Mouse (Mus musculus) midbrain, embryonic 14.5 days (tissue): ENCODE measurements at regions not wholly inside any gene's neighbourhood (a gene's known extent, or its start where the extent isn't known, plus 50 kb on each side); places are given as distances from the start of the nearest gene placed in this dataset.
A peak's percentile ranks its signal among the peaks of the same experiment; 100 is the strongest.

Source experiments
- ATAC-seq: fragments of 200-750 bp; cut with Nextera tagmentation; 2 replicates; pipeline ENCODE4 v1.8.0; 2017; ENCODE audit warnings: moderate number of reproducible peaks, moderate library complexity; ENCODE audit not compliant: low FRiP score, low TSS enrichment
- DNase-seq: peaks from one replicate; pipeline ENCODE4 v3.0.0-alpha.2; 2015
- H3K27ac ChIP-seq: fragments of 300-500 bp; sonication (generic); replicated peaks from 2 replicates; pipeline ENCODE4 v1.5.1; 2014; ENCODE audit warnings: mild to moderate bottlenecking, low read depth, low read length, moderate library complexity
- H3K27me3 ChIP-seq: fragments of 300-500 bp; sonication (generic); 2 replicates; pipeline ENCODE4 v1.6.1; 2014; ENCODE audit warnings: low read length, control low read depth, mixed read lengths; ENCODE audit not compliant: control insufficient read depth, insufficient read depth
- H3K36me3 ChIP-seq: fragments of 300-500 bp; sonication (generic); 2 replicates; pipeline ENCODE4 v1.6.1; 2014; ENCODE audit warnings: low read length, control low read depth; ENCODE audit not compliant: control insufficient read depth, insufficient read depth
- H3K4me1 ChIP-seq: fragments of 300-500 bp; sonication (generic); 2 replicates; pipeline ENCODE4 v1.6.1; 2014; ENCODE audit warnings: mild to moderate bottlenecking, antibody characterized with exemption, low read length, control low read depth; ENCODE audit not compliant: control insufficient read depth, insufficient read depth
- H3K4me2 ChIP-seq: fragments of 300-500 bp; sonication (generic); 2 replicates; pipeline ENCODE4 v1.6.1; 2014; ENCODE audit warnings: mild to moderate bottlenecking, low read length, moderate library complexity
- H3K4me3 ChIP-seq: fragments of 300-500 bp; sonication (generic); replicated peaks from 2 replicates; pipeline ENCODE4 v1.5.1; 2014; ENCODE audit warnings: low read depth, low read length
- H3K9ac ChIP-seq: fragments of 300-500 bp; sonication (generic); replicated peaks from 2 replicates; pipeline ENCODE4 v1.6.1; 2014; ENCODE audit warnings: mild to moderate bottlenecking, low read length, moderate library complexity
- H3K9me3 ChIP-seq: fragments of 300-500 bp; sonication (generic); 2 replicates; pipeline ENCODE4 v1.6.1; 2016; ENCODE audit warnings: low read length, control low read depth, mixed read lengths; ENCODE audit not compliant: control insufficient read depth
- WGBS: fragments of 180-500 bp; shearing (Covaris S2); extraction: QIAGEN DNeasy Blood & Tissue Kit; methylation state at CpG from one replicate; pipeline ENCODE4 v1.1.7; 2014; 5-methylcytosine and 5-hydroxymethylcytosine counted together

GRCm38 (mm10) chr1:106086687-106087086 is 84.9 kb upstream of the Phlpp1 start:
- no peak overlapping the region for H3K27ac ChIP-seq
- no peaks in the 10 kb centered on the region for H3K4me1 ChIP-seq
- ATAC-seq = no peak
- H3K9me3 ChIP-seq = no peaks in the 10 kb centered on the region
- no peak for DNase-seq
- H3K4me3 ChIP-seq = no peak overlapping the region
- H3K4me2 ChIP-seq = no peak overlapping the region
- H3K27me3 ChIP-seq = no peaks in the 10 kb centered on the region
- H3K36me3 ChIP-seq = no peaks in the 10 kb centered on the region
- 67% methylated on average over 1 of the region's 1 CpGs for WGBS
- no peak overlapping the region for H3K9ac ChIP-seq

GRCm38 (mm10) chr1:106092909-106093557 is 78.5 kb upstream of the Phlpp1 start:
- H3K27ac ChIP-seq = no peak overlapping the region
- DNase-seq = no peak
- no peak for ATAC-seq
- no peak overlapping the region for H3K9ac ChIP-seq
- H3K36me3 ChIP-seq = no peaks in the 10 kb centered on the region
- H3K4me2 ChIP-seq = no peak overlapping the region
- no peak overlapping the region for H3K4me3 ChIP-seq
- WGBS = 89% methylated on average over 3 of the region's 3 CpGs
- no peaks in the 10 kb centered on the region for H3K27me3 ChIP-seq
- no peaks in the 10 kb centered on the region for H3K9me3 ChIP-seq
- H3K4me1 ChIP-seq = no peaks in the 10 kb centered on the region

- DNase-seq = no peak
- Histone ChIP-seq H3K36me3 (no peaks in the 10 kb centered on the region), H3K27me3 (no peaks in the 10 kb centered on the region), H3K9me3 (no peaks in the 10 kb centered on the region), H3K27ac (no peak overlapping the region), H3K4me3 (no peak overlapping the region), H3K9ac (no peak overlapping the region), H3K4me1 (no peaks in the 10 kb centered on the region), H3K4me2 (no peak overlapping the region)
- ATAC-seq = no peak
- WGBS = 93% methylated on average over 4 of the region's 4 CpGs
These were observed 77.7 kb upstream of the Phlpp1 start for GRCm38 (mm10) chr1:106093813-106094212.

- H3K4me1 ChIP-seq = no peaks in the 10 kb centered on the region
- DNase-seq (peak; percentile 63), ATAC-seq (peak; percentile 18; the same call in 1 of the 2 replicates)
- no peaks in the 10 kb centered on the region for H3K27me3 ChIP-seq
- H3K27ac ChIP-seq = no peak overlapping the region
- no peak overlapping the region for H3K9ac ChIP-seq
- H3K4me2 ChIP-seq = no peak overlapping the region
- no peaks in the 10 kb centered on the region for H3K9me3 ChIP-seq
- H3K4me3 ChIP-seq = no peak overlapping the region
- no peaks in the 10 kb centered on the region for H3K36me3 ChIP-seq
- WGBS = 23% methylated on average over 4 of the region's 4 CpGs
These were observed 75.2 kb upstream of the Phlpp1 start for GRCm38 (mm10) chr1:106096324-106096723.

GRCm38 (mm10) chr1:106097177-106097576 is 74.4 kb upstream of the Phlpp1 start:
- no peak overlapping the region for H3K4me3 ChIP-seq
- H3K9me3 ChIP-seq = no peaks in the 10 kb centered on the region
- DNase-seq (no peak), ATAC-seq (no peak)
- H3K27me3 ChIP-seq = no peaks in the 10 kb centered on the region
- no peaks in the 10 kb centered on the region for H3K4me1 ChIP-seq
- H3K36me3 ChIP-seq = no peaks in the 10 kb centered on the region
- H3K4me2 ChIP-seq = no peak overlapping the region
- no peak overlapping the region for H3K27ac ChIP-seq
- no peak overlapping the region for H3K9ac ChIP-seq
- WGBS = 96% methylated on average over 4 of the region's 4 CpGs

GRCm38 (mm10) chr1:106100611-106101010 is 70.9 kb upstream of the Phlpp1 start:
- DNase-seq (no peak), ATAC-seq (no peak)
- no peaks in the 10 kb centered on the region for H3K36me3 ChIP-seq
- H3K4me1 ChIP-seq = no peaks in the 10 kb centered on the region
- H3K27ac ChIP-seq = no peak overlapping the region
- no peaks in the 10 kb centered on the region for H3K9me3 ChIP-seq
- no peak overlapping the region for H3K4me2 ChIP-seq
- no peak overlapping the region for H3K9ac ChIP-seq
- no peaks in the 10 kb centered on the region for H3K27me3 ChIP-seq
- H3K4me3 ChIP-seq = no peak overlapping the region
- WGBS = 90% methylated on average over 3 of the region's 3 CpGs

GRCm38 (mm10) chr1:106102537-106102936 is 69.0 kb upstream of the Phlpp1 start:
- no peaks in the 10 kb centered on the region for H3K27me3 ChIP-seq
- H3K4me1 ChIP-seq = no peaks in the 10 kb centered on the region
- no peaks in the 10 kb centered on the region for H3K9me3 ChIP-seq
- no peak for DNase-seq
- ATAC-seq = no peak
- no peak overlapping the region for H3K4me3 ChIP-seq
- no peak overlapping the region for H3K4me2 ChIP-seq
- H3K27ac ChIP-seq = no peak overlapping the region
- no peaks in the 10 kb centered on the region for H3K36me3 ChIP-seq
- WGBS = 81% methylated on average over 5 of the region's 5 CpGs
- no peak overlapping the region for H3K9ac ChIP-seq

- Histone ChIP-seq H3K4me3 (no peak overlapping the region), H3K4me1 (no peaks in the 10 kb centered on the region), H3K4me2 (no peak overlapping the region), H3K36me3 (no peaks in the 10 kb centered on the region), H3K9ac (no peak overlapping the region), H3K27me3 (no peaks in the 10 kb centered on the region), H3K9me3 (no peaks in the 10 kb centered on the region), H3K27ac (no peak overlapping the region)
- no peak for ATAC-seq
- WGBS = 79% methylated on average over 5 of the region's 5 CpGs
- no peak for DNase-seq
These were observed 62.5 kb upstream of the Phlpp1 start for GRCm38 (mm10) chr1:106109081-106109480.
